Mouse (Mus musculus) layer of hippocampus, adult 18-20 months (tissue): ENCODE data around the gene Efemp2. TPM values are rescaled to one million over a fixed set of nuclear protein-coding genes. Genes with fewer than 3 reads are reported as not detected.
"Not testable (repeated sequence)": the region's sequence is repeated elsewhere in the genome, so short reads cannot be mapped to it uniquely, and the experiment has no call there.

ENCODE experiments used
- DNase-seq, 2 experiments: peaks; one replicate each; pipeline ENCODE4 v3.0.0; 2022; ENCODE audit warnings: low spot score in 2 of 2
- total RNA-seq, 2 experiments: library from RNA; stranded (reverse); gene quantifications; 2 replicates each; pipeline ENCODE4 v1.2.3; 2021

Efemp2 gene
- total RNA-seq, 2 experiments from 2014 or later = 11.6 to 13.1 TPM

DNA sequence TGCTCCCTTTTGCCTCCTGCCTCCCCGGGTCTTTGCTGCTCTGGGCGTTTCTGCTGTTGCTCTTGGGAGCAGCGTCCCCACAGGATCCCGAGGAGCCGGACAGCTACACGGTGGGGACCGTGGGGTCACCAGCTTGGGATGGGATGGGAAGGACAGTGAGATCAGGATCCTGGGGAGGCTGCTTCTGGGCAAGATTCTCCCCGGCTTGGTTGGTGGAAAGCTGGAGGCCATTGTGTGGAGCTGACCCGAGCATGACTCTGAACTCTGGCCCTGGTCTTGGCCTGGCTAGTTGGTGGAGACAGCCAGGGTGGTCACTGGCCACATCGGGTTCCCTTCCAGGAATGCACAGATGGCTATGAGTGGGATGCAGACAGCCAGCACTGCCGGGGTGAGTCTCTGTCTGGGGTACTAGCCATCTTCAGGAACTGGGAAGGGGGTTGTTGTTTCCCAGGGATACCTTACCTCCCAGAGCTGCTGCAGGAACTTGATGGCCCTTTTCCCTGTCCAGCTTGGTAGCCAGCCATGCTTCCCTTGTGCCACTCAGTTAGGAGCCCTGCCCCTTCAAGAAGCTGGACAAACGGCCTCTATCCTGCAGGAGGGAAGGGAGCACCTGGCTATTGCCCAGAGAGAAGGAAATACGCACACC is 1.4 kb downstream of the Efemp2 start:
- no peak for DNase-seq

DNA sequence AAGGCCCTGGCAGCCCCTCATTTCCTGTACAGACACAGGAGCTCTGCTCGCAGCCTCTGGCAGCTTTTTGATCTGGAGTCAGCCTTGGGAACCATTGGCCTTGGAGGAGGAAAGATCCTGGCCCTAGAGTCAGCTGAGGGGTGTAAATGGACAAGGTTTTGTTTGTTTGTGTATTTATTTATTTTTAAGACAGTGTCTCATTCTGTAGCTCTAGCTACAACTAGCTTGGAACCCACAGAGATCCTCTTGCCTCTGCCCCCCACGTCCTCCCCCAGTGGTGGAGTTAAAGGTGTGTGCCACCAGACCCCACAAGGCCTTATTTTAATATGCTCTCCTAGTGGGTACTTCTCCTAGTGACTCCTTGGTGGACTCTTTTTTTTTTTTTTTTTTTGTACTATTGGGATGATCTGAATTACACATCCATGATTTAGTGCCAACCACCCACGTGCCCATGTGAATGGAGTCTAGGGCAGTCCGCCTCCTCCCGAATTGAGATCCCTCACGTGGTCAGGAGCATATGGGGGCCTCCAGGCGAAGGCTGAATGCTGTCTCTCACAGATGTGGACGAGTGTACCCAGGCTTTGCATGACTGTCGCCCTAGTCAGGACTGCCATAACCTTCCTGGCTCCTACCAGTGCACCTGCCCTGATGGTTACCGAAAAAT is 3.4 kb downstream of the Efemp2 start:
- no peak for DNase-seq

DNA sequence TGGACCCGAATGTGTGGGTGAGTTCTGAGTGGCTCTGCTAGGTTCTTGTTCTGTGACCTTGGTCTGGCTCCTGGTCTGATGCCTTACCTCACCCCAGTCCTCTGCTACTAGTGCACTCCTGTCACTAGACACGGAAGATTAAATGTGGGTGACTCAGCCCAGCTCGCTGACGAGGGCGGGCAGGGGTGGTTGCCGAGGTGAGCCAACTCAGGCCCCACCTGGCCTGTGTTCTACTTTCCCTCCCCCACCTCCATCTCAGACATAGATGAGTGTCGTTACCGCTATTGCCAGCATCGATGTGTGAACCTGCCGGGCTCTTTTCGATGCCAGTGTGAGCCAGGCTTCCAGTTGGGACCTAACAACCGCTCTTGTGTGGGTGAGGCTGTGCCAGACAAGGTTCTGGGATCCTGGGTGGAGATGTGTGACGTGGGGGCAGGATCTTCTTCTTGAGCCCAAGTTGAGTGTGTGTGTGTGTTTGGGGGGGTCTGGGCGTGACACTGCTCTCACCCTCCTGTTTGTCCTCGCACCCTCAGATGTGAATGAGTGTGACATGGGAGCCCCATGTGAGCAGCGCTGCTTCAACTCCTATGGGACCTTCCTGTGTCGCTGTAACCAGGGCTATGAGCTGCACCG is 4.0 kb downstream of the Efemp2 start:
- DNase-seq = no peak

DNA sequence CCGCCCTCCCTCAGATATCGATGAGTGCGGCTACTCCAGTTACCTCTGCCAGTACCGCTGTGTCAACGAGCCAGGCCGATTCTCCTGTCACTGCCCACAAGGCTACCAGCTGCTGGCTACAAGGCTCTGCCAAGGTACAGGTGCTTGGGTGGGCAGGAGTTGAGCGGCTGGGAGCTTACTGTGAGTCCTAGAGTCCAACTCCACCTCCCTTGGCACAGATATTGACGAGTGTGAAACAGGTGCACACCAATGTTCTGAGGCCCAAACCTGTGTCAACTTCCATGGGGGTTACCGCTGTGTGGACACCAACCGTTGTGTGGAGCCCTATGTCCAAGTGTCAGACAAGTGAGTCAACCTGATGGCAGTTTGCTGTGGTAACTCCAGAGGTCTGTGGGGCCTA is 6.3 kb downstream of the Efemp2 start:
- DNase-seq = no peak

DNA sequence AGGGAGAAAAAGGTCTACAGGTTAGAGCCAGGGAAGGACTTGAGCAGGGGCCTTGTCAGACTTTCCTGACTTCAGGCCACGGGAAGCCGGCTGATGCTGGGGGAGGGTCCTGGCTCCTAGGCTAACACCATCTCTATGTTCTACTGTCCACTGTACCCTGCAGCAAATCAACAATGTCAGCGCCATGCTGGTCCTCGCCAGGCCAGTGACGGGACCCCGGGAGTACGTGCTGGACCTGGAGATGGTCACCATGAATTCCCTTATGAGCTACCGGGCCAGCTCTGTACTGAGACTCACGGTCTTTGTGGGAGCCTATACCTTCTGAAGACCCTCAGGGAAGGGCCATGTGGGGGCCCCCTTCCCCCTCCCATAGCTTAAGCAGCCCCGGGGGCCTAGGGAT is 7.6 kb downstream of the Efemp2 start:
- DNase-seq = no peak

DNA sequence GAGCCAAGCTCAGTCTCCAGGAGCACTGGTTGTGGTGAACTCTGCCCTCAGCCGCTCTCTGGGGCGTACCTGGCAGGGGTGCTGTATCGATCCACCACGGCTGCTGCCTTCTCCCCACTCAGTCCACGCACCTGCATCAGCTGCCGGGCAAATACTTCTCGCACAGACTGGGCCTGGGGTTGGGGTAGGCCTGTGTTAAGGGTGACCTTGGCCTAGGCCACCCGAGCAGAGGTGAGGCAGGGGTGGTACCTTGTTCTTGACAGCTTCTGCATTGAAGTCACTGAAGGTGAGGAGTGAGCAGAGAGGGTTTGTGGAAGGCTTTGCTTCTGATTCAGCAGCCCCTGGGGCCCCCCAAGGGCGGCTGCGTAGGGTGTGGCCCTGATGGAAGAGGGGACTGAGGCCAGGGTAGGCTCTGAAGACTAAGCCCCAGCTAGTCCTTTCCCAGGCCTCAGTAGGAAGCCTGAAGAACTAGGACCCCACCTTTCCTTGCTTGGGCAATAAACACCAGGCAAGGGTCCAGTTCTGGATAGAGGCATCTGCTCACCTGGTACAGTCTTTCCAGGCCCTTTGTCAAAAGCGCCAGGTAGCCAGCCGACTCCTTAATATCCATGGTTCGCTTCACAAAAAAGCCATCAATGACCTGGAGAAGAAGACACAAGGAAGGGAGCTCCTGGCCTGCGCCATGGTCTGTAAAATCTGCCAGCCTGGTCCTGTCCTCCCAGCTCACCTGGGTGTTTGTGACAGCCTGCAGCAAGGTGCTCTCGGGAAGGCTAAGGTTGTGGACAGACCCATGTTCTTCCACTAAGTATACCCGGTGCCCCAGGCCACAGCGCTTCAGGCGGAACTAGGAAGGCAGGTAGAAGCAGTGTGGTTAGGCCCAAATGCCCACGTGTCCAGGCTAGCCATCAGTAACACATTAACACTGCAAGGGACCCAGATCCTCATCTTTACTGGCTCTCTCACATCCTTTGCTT is 9.9 kb downstream of the Efemp2 start:
- no peak for DNase-seq

DNA sequence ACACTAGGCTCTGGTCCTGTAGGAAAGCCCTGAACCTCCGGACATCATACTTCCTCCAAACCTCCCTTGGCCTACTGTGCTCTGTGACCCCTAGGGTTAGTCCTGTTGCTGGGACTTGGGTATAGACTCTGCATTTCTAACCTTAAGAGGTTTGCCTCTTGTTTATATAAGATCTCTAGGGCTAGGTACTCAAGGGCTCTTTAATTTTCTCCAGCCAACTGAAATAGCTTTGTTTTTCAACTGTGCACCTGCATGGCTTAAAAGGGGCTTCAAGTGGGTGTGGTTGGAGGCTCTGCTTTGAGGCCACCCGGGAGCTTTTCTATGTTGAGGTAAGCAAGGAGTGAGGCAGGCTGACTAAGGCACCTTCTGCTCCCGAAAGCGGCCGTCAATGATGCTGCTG is 10.7 kb downstream of the Efemp2 start:
- DNase-seq = no peak

DNA sequence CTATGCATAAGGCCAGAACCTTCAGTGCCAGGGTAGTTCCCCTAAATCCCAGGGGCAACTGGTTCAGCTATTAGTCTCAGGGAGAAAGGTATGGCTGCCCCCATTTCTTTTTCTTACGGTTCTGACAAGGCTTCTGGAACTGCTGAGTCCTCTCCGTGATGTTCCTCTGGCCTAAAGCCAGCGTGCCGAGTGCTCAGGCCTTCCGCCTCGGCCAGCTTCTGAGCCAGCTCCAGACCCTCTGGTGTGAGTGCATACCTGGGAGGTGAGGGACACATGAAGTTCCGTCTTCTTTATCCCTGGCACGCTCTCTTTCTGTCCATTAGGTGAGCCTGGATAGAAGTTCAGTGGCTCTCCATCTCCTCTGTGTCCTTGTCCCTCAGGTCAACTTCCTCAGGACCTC is 11.6 kb downstream of the Efemp2 start:
- no peak for DNase-seq

DNA sequence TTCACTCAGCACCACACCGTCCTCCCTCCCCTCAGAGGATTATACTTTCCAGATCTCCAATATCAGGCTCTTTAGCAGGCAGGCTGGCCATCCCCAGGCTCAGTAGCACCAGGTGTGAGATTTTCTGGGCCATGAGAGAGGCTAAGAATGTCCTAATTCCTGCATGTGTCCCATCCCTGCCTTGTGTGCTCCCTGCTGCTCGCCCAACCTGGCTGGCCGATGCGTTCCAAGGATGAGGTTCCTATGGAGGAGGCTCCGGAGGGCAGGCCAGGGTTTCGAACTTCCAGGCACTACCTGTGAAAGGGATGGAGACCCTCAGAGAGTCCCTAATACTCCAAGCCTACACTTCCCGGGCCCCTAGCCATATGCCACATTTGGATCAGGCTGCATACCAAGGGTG is 12.1 kb downstream of the Efemp2 start:
- no peak for DNase-seq

DNA sequence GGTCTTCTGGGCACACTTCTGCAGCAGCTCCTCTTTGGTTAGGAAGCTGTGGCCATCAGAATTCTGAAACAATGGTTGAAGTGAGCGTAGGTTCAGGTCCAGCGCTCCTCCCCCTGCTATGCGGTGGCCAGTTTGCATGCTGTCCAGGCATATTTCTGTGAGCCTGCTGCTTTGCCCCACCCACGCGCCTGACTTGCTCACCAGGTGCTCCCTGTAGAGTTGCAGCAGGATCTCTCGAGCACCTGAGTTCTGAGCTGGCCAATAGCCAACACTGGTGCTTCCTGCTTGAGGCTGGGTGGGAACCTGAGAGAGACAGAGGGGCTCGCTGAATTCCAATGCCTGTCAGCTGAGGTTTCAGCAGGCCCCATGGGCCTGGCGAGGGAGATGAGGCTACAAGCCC is 12.5 kb downstream of the Efemp2 start:
- no peak for DNase-seq

DNA sequence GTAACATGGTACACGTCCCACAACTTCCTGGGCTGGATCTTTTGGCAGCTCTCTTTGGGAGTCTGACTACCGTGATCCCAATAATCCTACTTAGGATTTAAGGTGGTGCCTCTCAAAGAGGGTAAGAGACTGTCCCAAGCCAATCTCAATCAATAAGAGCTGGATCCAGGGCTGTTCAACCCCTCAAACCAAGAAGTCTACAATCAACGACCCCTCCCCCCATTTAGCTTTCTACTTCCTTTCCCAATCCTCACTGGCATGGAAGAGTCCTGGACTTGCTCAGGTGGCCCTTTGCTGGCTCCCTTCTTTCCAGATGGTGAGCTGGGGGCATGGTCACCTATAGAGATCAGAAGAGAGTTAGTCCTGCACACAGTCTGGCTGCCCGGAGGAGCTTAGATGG is 13.0 kb downstream of the Efemp2 start:
- DNase-seq = no peak

DNA sequence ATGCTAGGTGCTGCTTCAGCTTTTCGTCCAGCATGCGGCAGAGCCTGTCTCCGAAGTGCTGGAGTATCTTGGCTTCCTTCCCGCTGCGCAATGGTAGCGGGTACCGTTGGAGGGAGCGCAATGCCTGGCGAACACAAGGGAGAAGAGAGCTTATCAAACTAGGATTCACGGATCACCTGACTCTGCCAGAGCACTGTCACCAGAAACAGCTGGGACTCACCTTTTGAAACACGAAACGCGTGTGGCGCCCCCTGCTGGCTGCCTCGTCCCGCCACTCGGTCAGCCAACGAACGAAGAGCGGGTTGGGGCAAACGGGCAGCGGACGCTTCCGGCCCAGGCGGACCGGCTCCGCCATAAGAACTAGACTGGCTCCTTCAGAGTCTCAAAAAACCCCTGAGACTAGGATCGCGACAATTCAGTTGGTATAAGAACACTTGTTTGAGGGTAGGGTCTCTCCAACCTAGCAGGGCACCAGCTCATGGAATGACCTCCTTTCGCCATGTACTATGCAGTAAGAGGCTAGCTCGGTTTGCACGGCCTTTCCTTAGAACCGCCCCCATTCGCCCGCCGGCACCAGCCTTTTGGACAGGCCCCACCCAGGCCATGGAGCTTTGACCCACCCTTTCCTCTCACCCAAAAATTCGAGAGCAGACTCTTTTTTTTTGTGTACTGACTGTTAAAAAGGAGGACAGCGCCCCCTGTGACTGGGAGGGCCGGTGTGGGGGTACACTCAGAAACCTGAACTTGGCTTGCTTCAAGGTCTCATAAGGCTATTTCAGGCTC is 14.2 kb downstream of the Efemp2 start, which contains the start of gene Mus81:
TSS of gene Mus81 (minus strand) at position 635 of the 783 bp plus-strand sequence.
- DNase-seq = peak; percentile 90 to 95

DNA sequence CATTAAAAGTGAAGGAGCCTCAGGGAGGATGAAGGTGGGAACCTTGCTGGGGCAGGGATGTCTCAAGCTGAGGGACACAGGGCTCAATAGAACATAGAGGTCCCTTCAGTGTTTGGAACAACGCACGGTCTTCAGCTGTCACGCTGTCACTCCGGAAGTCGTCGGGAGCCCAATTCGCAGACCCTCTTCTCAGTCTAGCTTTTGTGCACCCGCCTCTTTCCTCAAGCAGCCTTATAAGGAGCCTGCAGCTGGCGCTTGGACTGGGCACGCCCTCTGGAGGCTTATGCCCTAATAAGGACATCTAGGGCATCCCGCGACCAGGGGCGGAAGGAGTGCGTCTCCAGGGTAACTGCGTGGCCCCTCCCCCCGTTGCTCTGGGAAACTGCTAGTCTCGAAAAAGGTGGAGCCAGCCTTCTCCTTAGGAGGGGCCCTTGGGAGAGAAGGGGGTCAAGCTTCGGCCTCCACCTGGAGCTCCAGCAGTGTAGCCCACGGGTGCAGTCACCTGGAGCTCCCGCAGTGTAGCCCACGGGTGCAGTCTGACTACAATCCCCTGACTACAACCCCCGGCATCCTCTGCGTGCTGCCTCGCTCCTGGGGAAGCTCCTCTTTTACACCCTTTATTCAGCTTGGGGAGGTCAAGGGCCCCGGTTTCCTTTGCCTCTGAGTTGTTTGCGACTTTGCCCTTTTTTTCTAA is 15.3 kb downstream of the Efemp2 start:
- peak; percentile 94 to 98 for DNase-seq

DNA sequence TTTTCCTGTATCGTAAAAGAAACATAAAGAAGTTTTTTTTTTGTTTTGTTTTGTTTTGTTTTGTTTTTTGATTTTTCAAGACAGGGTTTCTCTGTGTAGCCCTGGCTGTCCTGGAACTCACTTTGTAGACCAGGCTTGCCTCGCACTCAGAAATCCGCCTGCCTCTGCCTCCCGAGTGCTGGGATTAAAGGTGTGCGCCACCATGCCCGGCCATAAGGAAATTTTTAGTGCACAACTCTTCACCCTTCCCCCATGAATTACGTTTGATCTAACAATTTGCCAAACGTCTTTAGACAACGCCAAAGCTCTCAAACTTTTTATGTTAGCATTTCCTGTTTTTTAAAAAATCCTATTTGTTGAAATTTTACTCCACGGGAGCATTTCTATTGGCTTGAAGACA is 16.0 kb downstream of the Efemp2 start:
- not testable (repeated sequence) for DNase-seq

DNA sequence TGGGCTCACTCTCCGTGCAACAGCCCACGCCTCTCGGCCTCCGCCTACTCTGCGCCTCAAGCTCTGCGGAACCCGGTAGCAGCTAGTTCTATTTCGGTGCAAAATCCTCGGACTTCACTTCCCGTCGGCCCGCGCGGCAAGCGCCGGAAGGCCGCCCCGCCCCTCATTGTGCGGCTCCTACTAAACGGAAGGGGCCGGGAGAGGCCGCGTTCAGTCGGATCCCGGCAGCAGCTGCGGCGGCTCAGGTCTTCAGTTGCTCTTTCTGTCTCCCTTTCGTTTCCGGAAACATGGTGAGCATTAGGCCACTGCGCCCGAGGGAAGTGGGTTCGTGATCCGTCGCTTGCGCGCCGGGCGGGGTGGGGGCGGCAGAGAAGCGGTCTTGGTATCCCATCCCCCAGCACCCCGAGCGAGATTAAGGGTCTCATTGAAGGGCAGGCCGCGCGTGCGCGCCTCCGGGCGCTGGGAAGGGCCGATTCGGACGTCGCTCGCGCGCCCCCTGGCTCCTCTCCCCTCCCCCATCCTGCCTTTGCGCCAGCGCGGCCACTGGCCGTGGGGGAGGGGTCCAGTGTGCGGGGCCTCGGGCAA is 16.7 kb downstream of the Efemp2 start, which contains the start of gene Cfl1:
TSS of gene Cfl1 (plus strand) at position 143 of the 585 bp plus-strand sequence.
- DNase-seq = peak; percentile 92 to 97

DNA sequence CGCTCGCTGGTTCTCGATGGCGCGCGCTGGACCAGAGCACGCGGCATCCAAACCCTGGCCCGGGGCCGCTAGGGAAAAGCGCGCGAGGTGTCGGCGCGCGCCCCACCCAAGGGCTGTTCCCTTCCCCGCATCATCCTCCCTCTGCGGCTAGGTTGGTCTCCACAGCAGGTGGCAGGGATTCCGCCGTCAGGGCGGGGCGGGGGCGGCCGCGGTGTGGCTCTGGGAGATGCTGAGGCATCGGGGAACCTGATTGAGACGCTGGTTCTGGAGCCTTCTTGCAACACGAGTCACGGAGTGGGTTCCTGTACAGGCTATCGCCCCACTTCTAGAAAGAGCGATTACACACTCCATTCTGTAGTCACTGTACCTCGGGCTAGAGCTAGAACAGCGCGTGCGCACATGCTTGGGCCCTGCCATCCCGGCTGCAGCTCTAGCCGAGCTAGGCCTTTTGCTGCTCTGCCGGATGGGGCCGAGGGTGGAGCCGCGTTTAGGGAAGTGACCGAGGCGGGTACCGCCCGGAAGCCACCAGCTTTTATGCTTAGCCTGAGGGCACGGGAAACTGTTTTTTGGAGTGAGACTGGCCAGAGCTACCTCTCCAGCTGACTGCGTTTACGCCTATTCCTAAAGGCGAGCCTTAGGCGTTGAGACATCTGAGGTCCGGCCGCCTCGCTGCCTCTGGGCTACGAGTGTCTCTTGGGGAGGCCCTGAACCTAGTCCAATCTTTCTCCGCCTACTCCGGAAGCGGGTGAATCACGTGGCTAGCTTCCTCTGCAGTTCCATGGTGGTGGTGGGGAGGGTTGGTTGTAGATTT is 17.3 kb downstream of the Efemp2 start:
- peak; percentile 80 to 87 for DNase-seq

DNA sequence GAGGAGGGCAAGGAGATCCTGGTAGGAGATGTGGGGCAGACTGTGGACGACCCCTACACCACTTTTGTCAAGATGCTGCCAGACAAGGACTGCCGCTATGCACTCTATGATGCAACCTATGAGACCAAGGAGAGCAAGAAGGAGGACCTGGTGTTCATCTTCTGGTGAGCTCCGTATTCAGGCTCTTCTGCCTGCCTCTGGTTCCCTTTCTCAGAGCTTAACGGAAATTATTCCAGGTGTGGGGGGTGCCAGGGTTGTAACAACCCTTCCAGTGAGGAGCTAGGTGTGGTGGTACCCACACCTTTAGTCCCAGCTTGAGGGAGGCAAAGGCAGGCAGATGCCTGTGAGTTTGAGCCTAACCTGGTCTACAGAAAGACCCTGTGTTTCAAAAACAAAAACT is 18.9 kb downstream of the Efemp2 start:
- no peak for DNase-seq

DNA sequence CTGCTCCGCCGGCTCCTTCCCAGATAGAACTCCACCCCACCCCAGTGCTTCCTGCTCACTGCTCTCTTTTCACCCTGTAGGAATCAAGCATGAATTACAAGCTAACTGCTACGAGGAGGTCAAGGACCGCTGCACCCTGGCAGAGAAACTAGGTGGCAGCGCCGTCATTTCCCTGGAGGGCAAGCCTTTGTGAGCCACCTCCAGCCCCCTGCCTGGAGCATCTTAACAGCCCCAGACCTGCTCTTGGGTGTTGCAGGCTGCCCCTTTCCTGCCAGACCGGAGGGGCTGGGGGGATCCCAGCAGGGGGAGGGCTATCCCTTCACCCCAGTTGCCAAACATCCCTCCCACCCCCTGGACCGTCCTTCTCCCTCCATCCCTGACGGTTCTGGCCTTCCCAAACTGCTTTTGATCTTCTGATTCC is 19.6 kb downstream of the Efemp2 start:
- DNase-seq = not testable (repeated sequence)

DNA sequence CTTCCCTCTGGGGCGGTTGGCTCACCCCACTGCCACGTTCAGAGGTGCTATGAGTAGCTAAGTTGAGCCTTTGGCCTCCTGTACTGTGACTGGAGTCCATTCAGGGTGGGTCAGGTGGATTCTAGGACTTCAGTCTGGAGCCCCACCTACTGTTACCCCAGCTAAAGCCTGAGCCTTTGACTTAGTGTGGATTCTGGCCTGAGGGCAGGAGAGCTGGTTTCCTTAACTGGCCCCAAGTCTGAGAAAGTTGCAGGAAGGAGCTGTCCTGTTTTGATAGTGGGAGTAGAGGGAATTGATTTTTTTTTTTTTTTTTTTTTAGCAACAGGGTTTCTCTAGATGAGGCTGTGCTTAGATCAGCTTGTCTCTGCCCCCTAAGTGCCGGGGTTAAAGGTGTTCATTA is 20.6 kb downstream of the Efemp2 start:
- DNase-seq = no peak
